Mouse (Mus musculus): ENCODE results near the gene Klk1b11. TPM values are rescaled to one million over a fixed set of nuclear protein-coding genes. Genes with fewer than 3 reads are reported as not detected.

Gene Klk1b11
- polyA plus RNA-seq, 2 experiments = not detected

GRCm38 (mm10) chr7:44015071-44015470, 19.4 kb downstream of the Klk1b11 start:
- TF ChIP-seq EP300 (IDR thresholded peaks at IDR 0.05; ENCODE audit: low read depth) (no peak), CTCF (IDR thresholded peaks at IDR 0.05; ENCODE audit: low read depth) (no peak)
- Histone ChIP-seq H3K4me1 (replicated peaks; ENCODE audit: control insufficient read depth in 2 of 2, insufficient read depth in 2 of 2, low read length in 1 of 2) (no peaks in the 10 kb centered on the region), H3K27me3 (ENCODE audit: control insufficient read depth, insufficient read depth, low read length) (no peaks in the 10 kb centered on the region), H3K36me3 (replicated peaks; ENCODE audit: control insufficient read depth, insufficient read depth, low read depth) (no peaks in the 10 kb centered on the region), H3K9ac (replicated peaks) (no peak overlapping the region), H3K9me3 (ENCODE audit: control insufficient read depth, low read length) (no peaks in the 10 kb centered on the region), H3K4me3 (ENCODE audit: insufficient read depth in 1 of 2, low read depth in 2 of 2, low read length in 2 of 2) (no peak overlapping the region), H3K4me2 (ENCODE audit: low read depth) (no peak overlapping the region), H3K27ac (no peak overlapping the region)
- ATAC-seq (ENCODE audit: insufficient read depth) (no peak), DNase-seq (ENCODE audit: low read depth in 3 of 3, low spot score in 3 of 3) (no peak)
- WGBS (ENCODE audit: insufficient replicate concordance) = 69% methylated on average over 5 of the region's 5 CpGs

Other genes starting within 250 kb of the Klk1b11 start
- not detected in 2 replicates for gene Klk12, start 227.0 kb upstream of the Klk1b11 start, polyA plus RNA-seq (2012; rRNA removed)
- not detected in 2 replicates for gene Klk12, start 227.0 kb upstream of the Klk1b11 start, polyA plus RNA-seq (2014; fragmentation: Nextera tagmentation; extraction: Ambion mirVana)
- not detected in 2 replicates for gene Klk11, start 221.3 kb upstream of the Klk1b11 start, polyA plus RNA-seq (2012; rRNA removed)
- gene Klk11, start 221.3 kb upstream of the Klk1b11 start, polyA plus RNA-seq (2014; fragmentation: Nextera tagmentation; extraction: Ambion mirVana) = not detected in 2 replicates
- gene Klk10, start 214.8 kb upstream of the Klk1b11 start, polyA plus RNA-seq (2012; rRNA removed) = 0.02 and 0.10 TPM in 2 replicates
- gene Klk10, start 214.8 kb upstream of the Klk1b11 start, polyA plus RNA-seq (2014; fragmentation: Nextera tagmentation; extraction: Ambion mirVana) = not detected in 2 replicates
- not detected in 2 replicates for gene Klk9, start 204.0 kb upstream of the Klk1b11 start, polyA plus RNA-seq (2012; rRNA removed)
- gene Klk9, start 204.0 kb upstream of the Klk1b11 start, polyA plus RNA-seq (2014; fragmentation: Nextera tagmentation; extraction: Ambion mirVana) = not detected in 2 replicates
- 4.6 and 5.0 TPM in 2 replicates for gene Klk8, start 198.3 kb upstream of the Klk1b11 start, polyA plus RNA-seq (2012; rRNA removed)
- gene Klk8, start 198.3 kb upstream of the Klk1b11 start, polyA plus RNA-seq (2014; fragmentation: Nextera tagmentation; extraction: Ambion mirVana) = 8.4 and 10.0 TPM in 2 replicates
- 0.02 TPM in 1 of 2 replicates, not detected in the other for gene Klk7, start 184.6 kb upstream of the Klk1b11 start, polyA plus RNA-seq (2012; rRNA removed)
- not detected in 2 replicates for gene Klk7, start 184.6 kb upstream of the Klk1b11 start, polyA plus RNA-seq (2014; fragmentation: Nextera tagmentation; extraction: Ambion mirVana)
- not detected in 2 replicates for gene Klk6, start 171.4 kb upstream of the Klk1b11 start, polyA plus RNA-seq (2012; rRNA removed)
- not detected in 2 replicates for gene Klk6, start 171.4 kb upstream of the Klk1b11 start, polyA plus RNA-seq (2014; fragmentation: Nextera tagmentation; extraction: Ambion mirVana)
- gene Klk5, start 153.9 kb upstream of the Klk1b11 start, polyA plus RNA-seq (2012; rRNA removed) = not detected in 2 replicates
- not detected in 2 replicates for gene Klk5, start 153.9 kb upstream of the Klk1b11 start, polyA plus RNA-seq (2014; fragmentation: Nextera tagmentation; extraction: Ambion mirVana)
- gene Klk4, start 114.7 kb upstream of the Klk1b11 start, polyA plus RNA-seq (2012; rRNA removed) = not detected in 2 replicates
- gene Klk4, start 114.7 kb upstream of the Klk1b11 start, polyA plus RNA-seq (2014; fragmentation: Nextera tagmentation; extraction: Ambion mirVana) = not detected in 2 replicates
- not detected in 2 replicates for gene Klk15, start 62.1 kb upstream of the Klk1b11 start, polyA plus RNA-seq (2012; rRNA removed)
- gene Klk15, start 62.1 kb upstream of the Klk1b11 start, polyA plus RNA-seq (2014; fragmentation: Nextera tagmentation; extraction: Ambion mirVana) = not detected in 2 replicates
- gene Klk1b8, start 45.2 kb upstream of the Klk1b11 start, polyA plus RNA-seq (2012; rRNA removed) = not detected in 2 replicates
- gene Klk1b8, start 45.2 kb upstream of the Klk1b11 start, polyA plus RNA-seq (2014; fragmentation: Nextera tagmentation; extraction: Ambion mirVana) = not detected in 2 replicates
- gene Klk1b1, start 29.1 kb upstream of the Klk1b11 start, polyA plus RNA-seq (2012; rRNA removed) = not detected in 2 replicates
- gene Klk1b1, start 29.1 kb upstream of the Klk1b11 start, polyA plus RNA-seq (2014; fragmentation: Nextera tagmentation; extraction: Ambion mirVana) = not detected in 2 replicates
- not detected in 2 replicates for gene Klk1b9, start 19.8 kb upstream of the Klk1b11 start, polyA plus RNA-seq (2012; rRNA removed)
- not detected in 2 replicates for gene Klk1b9, start 19.8 kb upstream of the Klk1b11 start, polyA plus RNA-seq (2014; fragmentation: Nextera tagmentation; extraction: Ambion mirVana)
- gene Klk1b26, start 16.3 kb downstream of the Klk1b11 start, polyA plus RNA-seq (2012; rRNA removed) = not detected in 2 replicates
- not detected in 2 replicates for gene Klk1b26, start 16.3 kb downstream of the Klk1b11 start, polyA plus RNA-seq (2014; fragmentation: Nextera tagmentation; extraction: Ambion mirVana)
- gene Klk1b27, start 56.4 kb downstream of the Klk1b11 start, polyA plus RNA-seq (2012; rRNA removed) = 0.03 TPM in 1 of 2 replicates, not detected in the other
- not detected in 2 replicates for gene Klk1b27, start 56.4 kb downstream of the Klk1b11 start, polyA plus RNA-seq (2014; fragmentation: Nextera tagmentation; extraction: Ambion mirVana)
- not detected in 2 replicates for gene Klk1b21, start 106.5 kb downstream of the Klk1b11 start, polyA plus RNA-seq (2012; rRNA removed)
- gene Klk1b21, start 106.5 kb downstream of the Klk1b11 start, polyA plus RNA-seq (2014; fragmentation: Nextera tagmentation; extraction: Ambion mirVana) = not detected in 2 replicates
- gene Klk1b22, start 116.8 kb downstream of the Klk1b11 start, polyA plus RNA-seq (2012; rRNA removed) = not detected in 2 replicates
- not detected in 2 replicates for gene Klk1b22, start 116.8 kb downstream of the Klk1b11 start, polyA plus RNA-seq (2014; fragmentation: Nextera tagmentation; extraction: Ambion mirVana)
- not detected in 2 replicates for gene Klk1b16, start 140.9 kb downstream of the Klk1b11 start, polyA plus RNA-seq (2012; rRNA removed)
- not detected in 2 replicates for gene Klk1b16, start 140.9 kb downstream of the Klk1b11 start, polyA plus RNA-seq (2014; fragmentation: Nextera tagmentation; extraction: Ambion mirVana)
- gene Klk1b24, start 192.4 kb downstream of the Klk1b11 start, polyA plus RNA-seq (2012; rRNA removed) = 0.08 TPM in 1 of 2 replicates, not detected in the other
- gene Klk1b24, start 192.4 kb downstream of the Klk1b11 start, polyA plus RNA-seq (2014; fragmentation: Nextera tagmentation; extraction: Ambion mirVana) = not detected in 2 replicates
- not detected in 2 replicates for gene Klk1b3, start 202.3 kb downstream of the Klk1b11 start, polyA plus RNA-seq (2012; rRNA removed)
- gene Klk1b3, start 202.3 kb downstream of the Klk1b11 start, polyA plus RNA-seq (2014; fragmentation: Nextera tagmentation; extraction: Ambion mirVana) = not detected in 2 replicates
- 0.05 and 0.06 TPM in 2 replicates for gene Klk1b4, start 211.6 kb downstream of the Klk1b11 start, polyA plus RNA-seq (2012; rRNA removed)
- not detected in 2 replicates for gene Klk1b4, start 211.6 kb downstream of the Klk1b11 start, polyA plus RNA-seq (2014; fragmentation: Nextera tagmentation; extraction: Ambion mirVana)
- gene Klk1b5, start 220.1 kb downstream of the Klk1b11 start, polyA plus RNA-seq (2012; rRNA removed) = not detected in 2 replicates
- not detected in 2 replicates for gene Klk1b5, start 220.1 kb downstream of the Klk1b11 start, polyA plus RNA-seq (2014; fragmentation: Nextera tagmentation; extraction: Ambion mirVana)
- not detected in 2 replicates for gene Klk1, start 229.5 kb downstream of the Klk1b11 start, polyA plus RNA-seq (2012; rRNA removed)
- not detected in 2 replicates for gene Klk1, start 229.5 kb downstream of the Klk1b11 start, polyA plus RNA-seq (2014; fragmentation: Nextera tagmentation; extraction: Ambion mirVana)
- gene Gm36864, start 240.3 kb downstream of the Klk1b11 start, polyA plus RNA-seq (2012; rRNA removed) = not detected in 2 replicates
- not detected in 2 replicates for gene Gm36864, start 240.3 kb downstream of the Klk1b11 start, polyA plus RNA-seq (2014; fragmentation: Nextera tagmentation; extraction: Ambion mirVana)

All from liver, embryonic 14.5 days (tissue).